14 mouse cellular contexts compared by ENCODE assay signal in the genomic region with DNA sequence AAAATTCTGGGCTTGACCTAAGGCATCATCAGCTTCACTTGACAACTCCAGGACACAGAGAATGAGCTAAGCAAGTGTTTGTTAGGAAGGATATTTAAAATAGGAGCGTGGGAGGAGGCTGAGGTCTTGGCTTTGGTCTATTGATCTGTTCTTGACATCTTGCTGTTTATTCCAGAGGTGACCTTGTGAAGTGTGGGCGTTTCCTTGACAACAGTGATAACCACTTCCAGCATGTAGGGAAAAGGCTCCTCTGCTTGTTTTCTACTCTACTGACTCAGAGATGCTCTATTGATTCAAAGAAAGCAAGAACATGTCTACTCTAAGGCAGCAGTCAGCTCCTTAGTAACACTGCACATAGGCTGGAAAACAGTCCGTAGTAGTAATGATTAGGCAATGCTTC.
A peak's percentile ranks its signal among the peaks of the same experiment; 100 is the strongest.
DNase-seq lines count a peak whose midpoint lies in the region; ATAC-seq and TF ChIP-seq lines count a peak whose summit lies in the region.
"Had no signal": no experiment of that assay in that cellular context is flagged by ENCODE, and none has a peak within 500 bp of the region (broad histone marks: within the 10 kb centered on the region; RNA-seq: fewer than 3 reads in every experiment).

No protein-coding gene starts in this region.

- WGBS in forebrain, embryonic 13.5 days = 63% methylated on average over 3 of the region's 3 CpGs
- WGBS in forebrain, embryonic 16.5 days = 67% methylated on average over 3 of the region's 3 CpGs
- 14% methylated on average over 3 of the region's 3 CpGs for WGBS in hindbrain, postnatal 0 days
- 49% methylated on average over 3 of the region's 3 CpGs for WGBS in neural tube, embryonic 12.5 days
- 48% methylated on average over 3 of the region's 3 CpGs for WGBS in stomach, postnatal 0 days

- peaks cover 21% of the 10 kb centered on the region for H3K4me1 ChIP-seq in forebrain, embryonic 13.5 days
- H3K4me1 ChIP-seq in forebrain, embryonic 16.5 days (replicated peaks; ENCODE audit: control insufficient read depth, insufficient read depth, low read length) = peaks cover 12% of the 10 kb centered on the region
- peaks cover 7% of the 10 kb centered on the region; the same call in 1 of the 2 replicates for H3K4me1 ChIP-seq in hindbrain, postnatal 0 days (ENCODE audit: insufficient read depth, low read length)
- 0 out of 2 replicates have a peak, but pooled peaks cover 2% of the 10 kb centered on the region for H3K4me1 ChIP-seq in neural tube, embryonic 12.5 days
- H3K4me1 ChIP-seq in stomach, postnatal 0 days (replicated peaks; ENCODE audit: control insufficient read depth, insufficient read depth) = no peaks in the 10 kb centered on the region
- H3K4me1 ChIP-seq: embryonic facial prominence, embryonic 15.5 days; heart, embryonic 15.5 days had no signal

- DNase-seq in brain, embryonic 14.5 days (ENCODE audit: low read depth) = peak; percentile 60
- DNase-seq in hindbrain, postnatal 0 days (ENCODE audit: low spot score) = peak; percentile 20
- no peak for DNase-seq in stomach, postnatal 0 days (ENCODE audit: low spot score)
- no peak for DNase-seq in kidney, postnatal 25 days
- no peak for DNase-seq in kidney, adult 8-10 months
- DNase-seq: adrenal gland, postnatal 10 days; cerebellum, postnatal 25 days; thymus, postnatal 4 days had no signal

- H3K9ac ChIP-seq in forebrain, embryonic 13.5 days = no peak overlapping the region
- H3K9ac ChIP-seq in forebrain, embryonic 16.5 days (replicated peaks; ENCODE audit: low read depth, low read length) = no peak overlapping the region
- no peak overlapping the region for H3K9ac ChIP-seq in hindbrain, postnatal 0 days (replicated peaks; ENCODE audit: low read length)
- H3K9ac ChIP-seq in neural tube, embryonic 12.5 days = no peak overlapping the region
- no peak overlapping the region for H3K9ac ChIP-seq in stomach, postnatal 0 days (ENCODE audit: low read length)
- H3K9ac ChIP-seq: embryonic facial prominence, embryonic 15.5 days; heart, embryonic 15.5 days had no signal

- H3K27me3 ChIP-seq in forebrain, embryonic 13.5 days = no peaks in the 10 kb centered on the region
- H3K27me3 ChIP-seq in forebrain, embryonic 16.5 days (replicated peaks; ENCODE audit: control insufficient read depth, insufficient read depth, low read length) = no peaks in the 10 kb centered on the region
- H3K27me3 ChIP-seq in hindbrain, postnatal 0 days (ENCODE audit: insufficient read depth, low read length) = no peaks in the 10 kb centered on the region
- no peaks in the 10 kb centered on the region for H3K27me3 ChIP-seq in neural tube, embryonic 12.5 days (replicated peaks)
- no peaks in the 10 kb centered on the region for H3K27me3 ChIP-seq in stomach, postnatal 0 days (ENCODE audit: control insufficient read depth, insufficient read depth, low read length)
- H3K27me3 ChIP-seq: embryonic facial prominence, embryonic 15.5 days; heart, embryonic 15.5 days had no signal

- no peak for TF ChIP-seq CTCF in brain, embryonic 14.5 days (IDR thresholded peaks at IDR 0.05; ENCODE audit: borderline replicate concordance, extremely low read depth, insufficient read depth, insufficient read length)
- no peak for TF ChIP-seq CTCF in hindbrain, postnatal 0 days (IDR thresholded peaks at IDR 0.05; ENCODE audit: low read depth)
- TF ChIP-seq CTCF in stomach, postnatal 0 days (IDR thresholded peaks at IDR 0.05; ENCODE audit: low read depth) = no peak

- TF ChIP-seq EP300 in stomach, postnatal 0 days (optimal IDR thresholded peaks at IDR 0.05) = no peak

- ATAC-seq in forebrain, embryonic 13.5 days = no peak
- no peak for ATAC-seq in forebrain, embryonic 16.5 days
- ATAC-seq in hindbrain, postnatal 0 days = peak; percentile 33; the same call in 1 of the 2 replicates
- ATAC-seq in neural tube, embryonic 12.5 days (ENCODE audit: low FRiP score, low read depth) = peak; percentile 14; the same call in 1 of the 2 replicates
- no peak for ATAC-seq in stomach, postnatal 0 days (ENCODE audit: low FRiP score, low TSS enrichment)

- no peaks in the 10 kb centered on the region for H3K9me3 ChIP-seq in forebrain, embryonic 13.5 days (replicated peaks)
- no peaks in the 10 kb centered on the region for H3K9me3 ChIP-seq in forebrain, embryonic 16.5 days (ENCODE audit: control insufficient read depth, low read length)
- no peaks in the 10 kb centered on the region for H3K9me3 ChIP-seq in hindbrain, postnatal 0 days (ENCODE audit: low read length)
- no peaks in the 10 kb centered on the region for H3K9me3 ChIP-seq in neural tube, embryonic 12.5 days
- H3K9me3 ChIP-seq in stomach, postnatal 0 days (ENCODE audit: control insufficient read depth, low read length) = no peaks in the 10 kb centered on the region
- H3K9me3 ChIP-seq: embryonic facial prominence, embryonic 15.5 days; heart, embryonic 15.5 days had no signal

- H3K4me3 ChIP-seq in forebrain, embryonic 13.5 days = no peak overlapping the region
- no peak overlapping the region for H3K4me3 ChIP-seq in forebrain, embryonic 16.5 days (replicated peaks; ENCODE audit: low read length)
- no peak overlapping the region for H3K4me3 ChIP-seq in hindbrain, postnatal 0 days (ENCODE audit: low read length)
- no peak overlapping the region for H3K4me3 ChIP-seq in neural tube, embryonic 12.5 days
- H3K4me3 ChIP-seq in stomach, postnatal 0 days (ENCODE audit: low read depth, low read length) = no peak overlapping the region
- H3K4me3 ChIP-seq: embryonic facial prominence, embryonic 15.5 days; heart, embryonic 15.5 days had no signal

- 0 out of 2 replicates have a peak overlapping the region, but pooled peaks have one; percentile 48 for H3K27ac ChIP-seq in forebrain, embryonic 13.5 days
- no peak overlapping the region for H3K27ac ChIP-seq in forebrain, embryonic 16.5 days (ENCODE audit: low read length)
- peak overlapping the region; percentile 77; the same call in 1 of the 2 replicates for H3K27ac ChIP-seq in hindbrain, postnatal 0 days
- H3K27ac ChIP-seq in neural tube, embryonic 12.5 days = no peak overlapping the region
- H3K27ac ChIP-seq in stomach, postnatal 0 days (replicated peaks) = no peak overlapping the region
- H3K27ac ChIP-seq: embryonic facial prominence, embryonic 15.5 days; heart, embryonic 15.5 days had no signal

- H3K4me2 ChIP-seq in forebrain, embryonic 13.5 days = no peak overlapping the region
- no peak overlapping the region for H3K4me2 ChIP-seq in forebrain, embryonic 16.5 days (ENCODE audit: low read length)
- H3K4me2 ChIP-seq in hindbrain, postnatal 0 days (ENCODE audit: low read depth, low read length) = no peak overlapping the region
- no peak overlapping the region for H3K4me2 ChIP-seq in neural tube, embryonic 12.5 days (replicated peaks)
- no peak overlapping the region for H3K4me2 ChIP-seq in stomach, postnatal 0 days (replicated peaks; ENCODE audit: low read depth)
- H3K4me2 ChIP-seq: embryonic facial prominence, embryonic 15.5 days; heart, embryonic 15.5 days; liver, embryonic 11.5 days had no signal

- no peaks in the 10 kb centered on the region for H3K36me3 ChIP-seq in forebrain, embryonic 13.5 days (ENCODE audit: poor library complexity, severe bottlenecking)
- H3K36me3 ChIP-seq in forebrain, embryonic 16.5 days (ENCODE audit: control insufficient read depth, insufficient read depth) = no peaks in the 10 kb centered on the region
- no peaks in the 10 kb centered on the region for H3K36me3 ChIP-seq in hindbrain, postnatal 0 days (ENCODE audit: insufficient read depth, low read length)
- H3K36me3 ChIP-seq in neural tube, embryonic 12.5 days = no peaks in the 10 kb centered on the region
- H3K36me3 ChIP-seq in stomach, postnatal 0 days (ENCODE audit: control insufficient read depth, insufficient read depth, low read length) = no peaks in the 10 kb centered on the region
- H3K36me3 ChIP-seq: embryonic facial prominence, embryonic 15.5 days; heart, embryonic 15.5 days had no signal

- no peak for TF ChIP-seq POLR2A in brain, embryonic 14.5 days (IDR thresholded peaks at IDR 0.05; ENCODE audit: borderline replicate concordance, extremely low read depth, insufficient read depth, insufficient read length, poor library complexity, severe bottlenecking)

Comparison
In these comparisons a context has a peak if more than half of its experiments do, and no peak if none do; other contexts are left out.
1. H3K27ac ChIP-seq: peak in forebrain, embryonic 13.5 days (single experiment) and hindbrain, postnatal 0 days (single experiment); none in forebrain, embryonic 16.5 days (single experiment), neural tube, embryonic 12.5 days (single experiment) and stomach, postnatal 0 days (single experiment).
2. ATAC-seq: peak in hindbrain, postnatal 0 days (single experiment) and neural tube, embryonic 12.5 days (single experiment); none in forebrain, embryonic 13.5 days (single experiment), forebrain, embryonic 16.5 days (single experiment) and stomach, postnatal 0 days (single experiment).
3. DNase-seq: peak in brain, embryonic 14.5 days (single experiment) and hindbrain, postnatal 0 days (single experiment); none in stomach, postnatal 0 days (single experiment), kidney, postnatal 25 days (0 of 2) and kidney, adult 8-10 months (0 of 2).